In the genomic region with DNA sequence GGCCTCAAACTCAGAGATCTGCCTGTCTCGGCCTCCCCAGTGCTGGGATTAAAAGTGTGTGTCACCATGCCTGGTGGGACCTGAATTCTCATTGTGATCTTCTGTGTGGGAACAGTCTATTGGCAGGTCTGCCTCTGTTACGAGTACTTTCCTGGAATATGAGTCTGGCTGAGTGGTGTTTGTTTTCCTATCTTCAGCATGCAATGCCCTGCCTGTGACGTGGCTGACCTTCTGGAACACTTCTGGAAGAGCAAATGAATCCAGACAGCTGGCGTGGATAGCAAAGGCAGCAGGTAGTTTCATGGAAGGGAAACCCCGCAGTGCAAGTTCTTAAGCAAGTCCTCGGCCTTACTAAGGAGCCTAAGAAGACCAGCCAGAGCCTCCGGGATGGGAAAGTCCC, we compare ENCODE assay signal across 15 mouse cellular contexts. TPM values are rescaled to one million over a fixed set of nuclear protein-coding genes. Genes with fewer than 3 reads are reported as not detected.
A peak's percentile ranks its signal among the peaks of the same experiment; 100 is the strongest.
DNase-seq lines count a peak whose midpoint lies in the region; ATAC-seq and TF ChIP-seq lines count a peak whose summit lies in the region.
"Had no signal": no experiment of that assay in that cellular context is flagged by ENCODE, and none has a peak within 500 bp of the region (broad histone marks: within the 10 kb centered on the region; RNA-seq: fewer than 3 reads in every experiment).

No protein-coding gene starts in this region.

- no peaks in the 10 kb centered on the region for H3K9me3 ChIP-seq in forebrain, embryonic 10.5 days
- no peaks in the 10 kb centered on the region for H3K9me3 ChIP-seq in forebrain, embryonic 15.5 days
- H3K9me3 ChIP-seq in liver, embryonic 12.5 days (replicated peaks), result no peaks in the 10 kb centered on the region
- H3K9me3 ChIP-seq: embryonic facial prominence, embryonic 12.5 days; forebrain, embryonic 12.5 days; heart, embryonic 10.5 days; hindbrain, embryonic 15.5 days; liver, embryonic 13.5 days; midbrain, embryonic 12.5 days had no signal

- H3K9ac ChIP-seq in forebrain, embryonic 15.5 days (replicated peaks), result no peak overlapping the region
- H3K9ac ChIP-seq in liver, adult 2 months (ENCODE audit: low read depth, low read length), result 0 out of 2 replicates have a peak overlapping the region, but pooled peaks have one; percentile 21
- no peak overlapping the region for H3K9ac ChIP-seq in liver, embryonic 12.5 days
- H3K9ac ChIP-seq: embryonic facial prominence, embryonic 12.5 days; forebrain, embryonic 12.5 days; hindbrain, embryonic 15.5 days; liver, embryonic 13.5 days; midbrain, embryonic 12.5 days had no signal

- no peak for ATAC-seq in forebrain, embryonic 15.5 days (replicated peaks)
- no peak for ATAC-seq in liver, embryonic 12.5 days

- WGBS in forebrain, embryonic 10.5 days, result 63% methylated on average over 7 of the region's 7 CpGs
- WGBS in forebrain, embryonic 15.5 days, result 58% methylated on average over 7 of the region's 7 CpGs
- 20% methylated on average over 7 of the region's 7 CpGs for WGBS in liver, adult 2 months
- WGBS in liver, embryonic 12.5 days (ENCODE audit: insufficient replicate concordance), result 60% methylated on average over 7 of the region's 7 CpGs

- 0 out of 2 replicates have a peak, but pooled peaks cover 6% of the 10 kb centered on the region for H3K27me3 ChIP-seq in forebrain, embryonic 10.5 days (ENCODE audit: poor library complexity, severe bottlenecking)
- H3K27me3 ChIP-seq in forebrain, embryonic 15.5 days, result no peaks in the 10 kb centered on the region
- H3K27me3 ChIP-seq in liver, adult 2 months (ENCODE audit: control insufficient read depth, insufficient read depth, low read length), result no peaks in the 10 kb centered on the region
- no peaks in the 10 kb centered on the region for H3K27me3 ChIP-seq in liver, embryonic 12.5 days (replicated peaks)
- H3K27me3 ChIP-seq: embryonic facial prominence, embryonic 12.5 days; hindbrain, embryonic 15.5 days; liver, embryonic 13.5 days had no signal

- peak overlapping the region; percentile 53; the same call in 1 of the 2 replicates for H3K27ac ChIP-seq in forebrain, embryonic 10.5 days
- H3K27ac ChIP-seq in forebrain, embryonic 15.5 days (replicated peaks), result no peak overlapping the region
- no peak overlapping the region for H3K27ac ChIP-seq in liver, adult 2 months (replicated peaks; ENCODE audit: insufficient read depth, low read depth, low read length)
- H3K27ac ChIP-seq in liver, embryonic 12.5 days, result no peak overlapping the region
- H3K27ac ChIP-seq: embryonic facial prominence, embryonic 12.5 days; heart, embryonic 10.5 days; hindbrain, embryonic 15.5 days; liver, embryonic 13.5 days; midbrain, embryonic 12.5 days had no signal

- no peak for TF ChIP-seq POLR2A in liver, adult 2 months (IDR thresholded peaks at IDR 0.05; ENCODE audit: extremely low read depth, insufficient read depth, low read length)
- TF ChIP-seq POLR2A in brain, embryonic 14.5 days (IDR thresholded peaks at IDR 0.05; ENCODE audit: borderline replicate concordance, extremely low read depth, insufficient read depth, insufficient read length, poor library complexity, severe bottlenecking), result no peak

- no peaks in the 10 kb centered on the region for H3K36me3 ChIP-seq in forebrain, embryonic 10.5 days (replicated peaks)
- no peaks in the 10 kb centered on the region for H3K36me3 ChIP-seq in forebrain, embryonic 15.5 days
- no peaks in the 10 kb centered on the region for H3K36me3 ChIP-seq in liver, adult 2 months (ENCODE audit: control insufficient read depth, insufficient read depth, low read length)
- no peaks in the 10 kb centered on the region for H3K36me3 ChIP-seq in liver, embryonic 12.5 days
- H3K36me3 ChIP-seq: embryonic facial prominence, embryonic 12.5 days; forebrain, embryonic 12.5 days; heart, embryonic 10.5 days; hindbrain, embryonic 15.5 days; liver, embryonic 13.5 days; midbrain, embryonic 12.5 days had no signal

- TF ChIP-seq CTCF in liver, adult 2 months (IDR thresholded peaks at IDR 0.05; ENCODE audit: low read depth, low read length), result no peak
- no peak for TF ChIP-seq CTCF in brain, embryonic 14.5 days (IDR thresholded peaks at IDR 0.05; ENCODE audit: borderline replicate concordance, extremely low read depth, insufficient read depth, insufficient read length)

- no peak overlapping the region for H3K4me3 ChIP-seq in forebrain, embryonic 10.5 days
- H3K4me3 ChIP-seq in forebrain, embryonic 15.5 days, result no peak overlapping the region
- no peak overlapping the region for H3K4me3 ChIP-seq in liver, adult 2 months (ENCODE audit: insufficient read depth, low read depth, low read length)
- no peak overlapping the region for H3K4me3 ChIP-seq in liver, embryonic 12.5 days
- H3K4me3 ChIP-seq: embryonic facial prominence, embryonic 12.5 days; forebrain, embryonic 12.5 days; heart, embryonic 10.5 days; hindbrain, embryonic 15.5 days; liver, embryonic 13.5 days; midbrain, embryonic 12.5 days had no signal

- peaks cover 18% of the 10 kb centered on the region for H3K4me1 ChIP-seq in forebrain, embryonic 10.5 days
- H3K4me1 ChIP-seq in forebrain, embryonic 15.5 days, result peaks cover 6% of the 10 kb centered on the region; the same call in 1 of the 2 replicates
- no peaks in the 10 kb centered on the region; the same call in 1 of the 2 replicates for H3K4me1 ChIP-seq in liver, adult 2 months (ENCODE audit: control insufficient read depth, insufficient read depth, low read length)
- no peaks in the 10 kb centered on the region for H3K4me1 ChIP-seq in liver, embryonic 12.5 days
- H3K4me1 ChIP-seq: embryonic facial prominence, embryonic 12.5 days; heart, embryonic 10.5 days; liver, embryonic 13.5 days had no signal

- H3K79me2 ChIP-seq in liver, adult 2 months (ENCODE audit: control insufficient read depth, insufficient read depth, low read length), result no peaks in the 10 kb centered on the region

- no peak overlapping the region for H3K4me2 ChIP-seq in forebrain, embryonic 15.5 days (replicated peaks)
- H3K4me2 ChIP-seq in liver, embryonic 12.5 days, result no peak overlapping the region
- H3K4me2 ChIP-seq: embryonic facial prominence, embryonic 12.5 days; forebrain, embryonic 12.5 days; hindbrain, embryonic 15.5 days; liver, embryonic 13.5 days; midbrain, embryonic 12.5 days had no signal

- no peak for DNase-seq in forebrain, embryonic 10.5 days (ENCODE audit: extremely low spot score, low spot score)
- peak; percentile 68 for DNase-seq in liver, adult 2 months (ENCODE audit: extremely low read depth, low read depth, low spot score)
- peak; percentile 12 for DNase-seq in NIH3T3 (ENCODE audit: low read depth)
- peak; percentile 31 for DNase-seq in brain, embryonic 14.5 days (ENCODE audit: low read depth)
- DNase-seq in right cerebral cortex, postnatal 25 days, result no peak
- DNase-seq in thymus, adult 18-20 months, result no peak

RNA-seq across cellular contexts. Expression of a gene that starts 9.9 kb away (rescaled TPM):
- polyA plus RNA-seq in forebrain, embryonic 10.5 days (2016; fragmentation: Nextera tagmentation; extraction: Ambion mirVana), result 13.3 and 13.5 TPM in 2 replicates
- polyA plus RNA-seq in forebrain, embryonic 15.5 days (2015; fragmentation: Nextera tagmentation; extraction: Ambion mirVana), result 7.2 and 8.2 TPM in 2 replicates
- 1.4 and 2.5 TPM in 2 replicates for total RNA-seq in liver, adult 2 months (2014; rRNA removed)
- 0.21 and 0.40 TPM in 2 replicates for polyA plus RNA-seq in liver, adult 2 months (2012; rRNA removed)
- 8.6 and 9.5 TPM in 2 replicates for polyA plus RNA-seq in liver, embryonic 12.5 days (2016; fragmentation: Nextera tagmentation; extraction: Ambion mirVana)
- 4.9 and 6.6 TPM in 2 replicates for polyA plus RNA-seq in brain, embryonic 14.5 days (2012; rRNA removed)
- total RNA-seq: MEL had no signal

Comparison
In these comparisons a context has a peak if more than half of its experiments do, and no peak if none do; other contexts are left out.
1. DNase-seq: peak in liver, adult 2 months (single experiment), NIH3T3 (single experiment) and brain, embryonic 14.5 days (single experiment); none in forebrain, embryonic 10.5 days (single experiment), right cerebral cortex, postnatal 25 days (single experiment) and thymus, adult 18-20 months (0 of 2).